Mouse (Mus musculus) megakaryocyte-erythroid progenitor cell, adult 5-6 weeks (primary cell): ENCODE measurements around the gene Lix1l. TPM values are rescaled to one million over a fixed set of nuclear protein-coding genes. Genes with fewer than 3 reads are reported as not detected.

Experiments used
- ATAC-seq: replicated peaks from 2 replicates; pipeline ENCODE4 v1.8.0; 2016; ENCODE audit warnings: mild to moderate bottlenecking, inconsistent platforms; ENCODE audit not compliant: severe bottlenecking, poor library complexity, low FRiP score, low TSS enrichment
- total RNA-seq, 2 experiments: library from RNA; stranded (forward) in 1 of 2; stranded (reverse) in 1 of 2; fragments of 200-1000, 215-1000 nt in 1 of 2; fragments of >200 nt in 1 of 2; fragmentation: Nextera tagmentation in 1 of 2; gene quantifications; 2 replicates each; pipeline ENCODE4 v1.2.3; 2014 to 2017

Gene Lix1l
- total RNA-seq, 2 experiments from 2014 or later: 0.72 to 0.94 TPM

- no peak for ATAC-seq
These were observed 21.7 kb upstream of the Lix1l start for GRCm38 (mm10) chr3:96579239-96579750.

GRCm38 (mm10) chr3:96579885-96580454, 21.0 kb upstream of the Lix1l start:
- peak; percentile 79 for ATAC-seq

GRCm38 (mm10) chr3:96581141-96581540, 19.8 kb upstream of the Lix1l start:
- ATAC-seq: no peak

- no peak for ATAC-seq
These were observed 19.0 kb upstream of the Lix1l start for GRCm38 (mm10) chr3:96581771-96582515.

- ATAC-seq: no peak
These were observed 17.6 kb upstream of the Lix1l start for GRCm38 (mm10) chr3:96583386-96583785.

- no peak for ATAC-seq
These were observed 10.3 kb upstream of the Lix1l start for GRCm38 (mm10) chr3:96590657-96591056.

- no peak for ATAC-seq
These were observed 7.6 kb upstream of the Lix1l start for GRCm38 (mm10) chr3:96593374-96593773.

GRCm38 (mm10) chr3:96593790-96594560, 7.0 kb upstream of the Lix1l start, which contains the start of gene Polr3gl:
TSS of gene Polr3gl (minus strand) at chr3:96594181.
- peak; percentile 94 for ATAC-seq

GRCm38 (mm10) chr3:96594851-96595250, 6.1 kb upstream of the Lix1l start:
- ATAC-seq: no peak

GRCm38 (mm10) chr3:96595661-96596060, 5.3 kb upstream of the Lix1l start:
- ATAC-seq: no peak

GRCm38 (mm10) chr3:96596228-96596707, 4.7 kb upstream of the Lix1l start, which contains the start of gene Ankrd34a:
TSS of gene Ankrd34a (plus strand) at chr3:96596636.
- no peak for ATAC-seq

- ATAC-seq: no peak
These were observed 4.1 kb upstream of the Lix1l start for GRCm38 (mm10) chr3:96596855-96597254.

GRCm38 (mm10) chr3:96597435-96597891, 3.5 kb upstream of the Lix1l start:
- ATAC-seq: no peak

GRCm38 (mm10) chr3:96598156-96599068, 2.5 kb upstream of the Lix1l start:
- ATAC-seq: no peak

GRCm38 (mm10) chr3:96599069-96599393, 1.9 kb upstream of the Lix1l start:
- no peak for ATAC-seq

- ATAC-seq: no peak
These were observed 1.5 kb upstream of the Lix1l start for GRCm38 (mm10) chr3:96599411-96599810.

- ATAC-seq: no peak
These were observed 370 bp downstream of the Lix1l start for GRCm38 (mm10) chr3:96601251-96601787.

- ATAC-seq: no peak
These were observed 1.2 kb downstream of the Lix1l start for GRCm38 (mm10) chr3:96601941-96602703.
